Mouse (Mus musculus) gonadal fat pad, adult 2 months (tissue): ENCODE measurements around the gene Ifna1. TPM values are rescaled to one million over a fixed set of nuclear protein-coding genes. Genes with fewer than 3 reads are reported as not detected.

Experiments
- DNase-seq: peaks from one replicate; pipeline ENCODE4 v3.0.0-alpha.2; 2012; ENCODE audit warnings: low read depth
- polyA plus RNA-seq: library from polyadenylated mRNA; depleted of rRNA; stranded (reverse); fragments of >200 nt; gene quantifications from 2 replicates; pipeline ENCODE4 v1.2.3, GENCODE M21; 2012; rRNA removed

The Ifna1 gene
- polyA plus RNA-seq, 1 experiment = not detected

GRCm38 (mm10) chr4:88872691-88873090 is 22.8 kb downstream of the Ifna1 start:
- no peak for DNase-seq

GRCm38 (mm10) chr4:88875435-88876095 is 25.7 kb downstream of the Ifna1 start:
- no peak for DNase-seq

- no peak for DNase-seq
Observed at GRCm38 (mm10) chr4:88876520-88876919, 26.6 kb downstream of the Ifna1 start.

GRCm38 (mm10) chr4:88878246-88878645 is 28.4 kb downstream of the Ifna1 start:
- no peak for DNase-seq

- DNase-seq = no peak
Observed at GRCm38 (mm10) chr4:88878772-88879171, 28.9 kb downstream of the Ifna1 start.

- DNase-seq = no peak
Observed at GRCm38 (mm10) chr4:88880101-88880500, 30.2 kb downstream of the Ifna1 start, which contains the start of gene Ifne. Gene Ifne, minus strand, starts transcription at chr4:88880201.

- DNase-seq = no peak
Observed at GRCm38 (mm10) chr4:88888236-88888635, 38.3 kb downstream of the Ifna1 start.

GRCm38 (mm10) chr4:88893201-88893754 is 43.4 kb downstream of the Ifna1 start:
- DNase-seq = no peak

Other genes starting within 250 kb of the Ifna1 start
- gene Ifna12, start 246.7 kb upstream of the Ifna1 start, polyA plus RNA-seq = not detected in 2 replicates
- not detected in 2 replicates for gene C87499, start 215.7 kb upstream of the Ifna1 start, polyA plus RNA-seq
- not detected in 2 replicates for gene Ifna13, start 205.6 kb upstream of the Ifna1 start, polyA plus RNA-seq
- gene Ifna16, start 173.2 kb upstream of the Ifna1 start, polyA plus RNA-seq = not detected in 2 replicates
- not detected in 2 replicates for gene Ifna2, start 166.2 kb upstream of the Ifna1 start, polyA plus RNA-seq
- gene Ifnab, start 158.7 kb upstream of the Ifna1 start, polyA plus RNA-seq = not detected in 2 replicates
- gene Gm26566, start 128.3 kb upstream of the Ifna1 start, polyA plus RNA-seq = 0.84 and 0.86 TPM in 2 replicates
- 14.9 and 20.2 TPM in 2 replicates for gene Klhl9, start 127.6 kb upstream of the Ifna1 start, polyA plus RNA-seq
- gene Gm13271, start 95.2 kb upstream of the Ifna1 start, polyA plus RNA-seq = 0.35 TPM in 1 of 2 replicates, not detected in the other
- gene Gm13283, start 90.0 kb upstream of the Ifna1 start, polyA plus RNA-seq = not detected in 2 replicates
- gene Gm13290, start 76.3 kb upstream of the Ifna1 start, polyA plus RNA-seq = not detected in 2 replicates
- gene Gm13289, start 73.2 kb upstream of the Ifna1 start, polyA plus RNA-seq = not detected in 2 replicates
- not detected in 2 replicates for gene Gm13272, start 70.2 kb upstream of the Ifna1 start, polyA plus RNA-seq
- 0.07 TPM in 1 of 2 replicates, not detected in the other for gene Ifnz, start 68.0 kb upstream of the Ifna1 start, polyA plus RNA-seq
- gene Gm13276, start 64.4 kb upstream of the Ifna1 start, polyA plus RNA-seq = not detected in 2 replicates
- not detected in 2 replicates for gene Gm13277, start 61.5 kb upstream of the Ifna1 start, polyA plus RNA-seq
- not detected in 2 replicates for gene Gm13278, start 58.5 kb upstream of the Ifna1 start, polyA plus RNA-seq
- not detected in 2 replicates for gene Gm13275, start 55.6 kb upstream of the Ifna1 start, polyA plus RNA-seq
- not detected in 2 replicates for gene Gm13279, start 52.7 kb upstream of the Ifna1 start, polyA plus RNA-seq
- not detected in 2 replicates for gene Gm13285, start 50.4 kb upstream of the Ifna1 start, polyA plus RNA-seq
- not detected in 2 replicates for gene Gm13287, start 46.8 kb upstream of the Ifna1 start, polyA plus RNA-seq
- not detected in 2 replicates for gene Gm13288, start 44.6 kb upstream of the Ifna1 start, polyA plus RNA-seq
- gene Ifna7, start 33.9 kb upstream of the Ifna1 start, polyA plus RNA-seq = not detected in 2 replicates
- not detected in 2 replicates for gene Ifna11, start 30.1 kb upstream of the Ifna1 start, polyA plus RNA-seq
- gene Ifna6, start 22.7 kb upstream of the Ifna1 start, polyA plus RNA-seq = not detected in 2 replicates
- not detected in 2 replicates for gene Ifna5, start 14.6 kb upstream of the Ifna1 start, polyA plus RNA-seq
- not detected in 2 replicates for gene Ifna4, start 8.2 kb upstream of the Ifna1 start, polyA plus RNA-seq
- gene Ifne, start 30.1 kb downstream of the Ifna1 start, polyA plus RNA-seq = not detected in 2 replicates